Mouse (Mus musculus) CH12.LX (cell line): ENCODE data around the gene Gm5105.

ENCODE experiments used
- CTCF ChIP-seq, 2 experiments: IDR thresholded peaks in 1 of 2; conservative IDR thresholded peaks in 1 of 2; 2 replicates each; pipeline ENCODE4 v1.5.1; 2011 to 2012; ENCODE audit warnings: low read depth in 2 of 2, low read length in 2 of 2, improper control_type of control experiment in 1 of 2, inconsistent platforms in 1 of 2, mild to moderate bottlenecking in 1 of 2, moderate library complexity in 1 of 2
- EP300 ChIP-seq: IDR thresholded peaks from 2 replicates; pipeline ENCODE4 v1.6.1; 2011; ENCODE audit warnings: low read length, improper control_type of control experiment
- ETS1 ChIP-seq: conservative IDR thresholded peaks from 2 replicates; pipeline ENCODE4 v1.6.1; 2012; ENCODE audit warnings: low read depth, mild to moderate bottlenecking, inconsistent platforms, low read length, improper control_type of control experiment, moderate library complexity
- JUN ChIP-seq: IDR thresholded peaks from 2 replicates; pipeline ENCODE4 v1.6.1; 2011; ENCODE audit warnings: low read depth, mild to moderate bottlenecking, low read length, improper control_type of control experiment, moderate library complexity; ENCODE audit not compliant: insufficient read depth
- POLR2A ChIP-seq: IDR thresholded peaks from 2 replicates; pipeline ENCODE4 v1.6.1; 2011; ENCODE audit warnings: low read depth, mild to moderate bottlenecking, improper control_type of control experiment, low read length
- POLR2AphosphoS2 ChIP-seq: IDR thresholded peaks from 2 replicates; pipeline ENCODE4 v1.6.1; 2011; ENCODE audit warnings: low read depth, low read length, improper control_type of control experiment

DNA sequence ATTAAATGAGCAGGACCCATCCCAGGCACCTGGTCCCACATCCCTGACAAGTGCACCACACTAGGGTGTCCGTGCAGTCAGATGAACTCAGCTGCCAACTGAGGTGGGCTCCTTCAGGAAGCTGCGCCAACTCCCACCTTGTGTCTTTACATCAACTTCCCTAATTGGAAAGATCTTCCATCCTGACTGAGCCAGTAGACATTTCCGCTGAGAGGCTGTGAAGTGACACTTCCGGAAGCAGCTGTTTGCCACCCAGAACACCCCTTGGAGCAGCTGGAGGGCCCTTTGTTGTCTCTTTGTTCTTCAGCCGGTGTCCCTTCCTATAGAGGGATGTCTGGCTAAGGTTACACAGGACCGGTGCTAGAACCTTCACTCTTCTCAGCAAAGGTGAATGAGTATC lies 36.6 kb downstream of the Gm5105 start:
- TF ChIP-seq CTCF (conservative IDR thresholded peaks at IDR 0.05 in 1 of 2, IDR thresholded peaks at IDR 0.05 in 1 of 2; ENCODE audit: low read depth in 2 of 2, low read length in 2 of 2) (no peak), JUN (no peak), ETS1 (no peak), POLR2A (no peak), POLR2AphosphoS2 (no peak), EP300 (no peak)
